Mouse (Mus musculus): Measurements from ENCODE around the gene Pom121.

DNA sequence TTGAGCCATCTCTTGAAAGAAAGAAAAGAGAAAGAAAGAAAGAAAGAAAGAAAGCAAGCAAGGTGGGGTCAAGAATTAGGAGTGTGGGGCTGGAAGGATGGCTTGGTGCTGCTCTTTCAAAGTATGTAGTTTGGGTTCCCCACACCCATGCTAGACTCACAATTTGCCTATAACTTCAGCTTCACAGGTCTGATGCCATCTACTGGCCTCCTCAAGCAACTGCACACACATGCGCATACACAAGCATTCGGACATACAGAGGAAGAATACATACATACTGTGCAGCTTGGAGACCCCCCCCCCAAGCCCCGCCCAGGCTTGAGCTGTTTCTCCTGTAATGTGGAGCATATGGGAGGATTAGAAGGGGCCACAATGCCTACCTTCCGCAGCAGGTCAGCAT is 39.5 kb upstream of the Pom121 start:
- no peak for TF ChIP-seq CTCF (conservative IDR thresholded peaks at IDR 0.05; ENCODE audit: insufficient read depth, insufficient read length, low read depth, low read length)
- no peak for TF ChIP-seq POLR2A (IDR thresholded peaks at IDR 0.05; ENCODE audit: low read depth, low read length)

Data from kidney, adult 2 months (tissue).